Comparison of ENCODE assay signal across 10 mouse cellular contexts in genomic region chr9:121889927-121890440, GRCm38 (mm10). TPM values are rescaled to one million over a fixed set of nuclear protein-coding genes. Genes with fewer than 3 reads are reported as not detected.
DNase-seq lines count a peak whose midpoint lies in the region; ATAC-seq and TF ChIP-seq lines count a peak whose summit lies in the region.
"Had no signal": no experiment of that assay in that cellular context is flagged by ENCODE, and none has a peak within 500 bp of the region (broad histone marks: within the 10 kb centered on the region; RNA-seq: fewer than 3 reads in every experiment).

No protein-coding gene starts in this region.

- no peak for DNase-seq in kidney, adult 11 months
- peak; percentile 42 for DNase-seq in ovary, adult 18-20 months (ENCODE audit: low spot score)
- no peak for DNase-seq in ovary, postnatal 36 days (ENCODE audit: low spot score)
- peak; percentile 78 for DNase-seq in fat pad, adult 2 months (ENCODE audit: extremely low read depth, low read depth, low spot score)

- peak; percentile 43 for ATAC-seq in kidney, embryonic 14.5 days (ENCODE audit: low FRiP score, low TSS enrichment)
- ATAC-seq in megakaryocyte progenitor cell, adult 5-6 weeks (replicated peaks; ENCODE audit: poor library complexity): no peak
- ATAC-seq: forebrain, embryonic 15.5 days had no signal

- TF ChIP-seq POLR2A in myocyte (IDR thresholded peaks at IDR 0.05; ENCODE audit: insufficient read length, low read depth): no peak

- no peak overlapping the region for H3ac ChIP-seq in myocyte (ENCODE audit: control insufficient read depth, insufficient read length)

- H3K27me3 ChIP-seq in kidney, embryonic 14.5 days (ENCODE audit: control insufficient read depth, insufficient read depth, low read length): no peaks in the 10 kb centered on the region
- H3K27me3 ChIP-seq in myocyte (ENCODE audit: control insufficient read depth, insufficient read depth, insufficient read length): no peaks in the 10 kb centered on the region
- H3K27me3 ChIP-seq: forebrain, embryonic 15.5 days; liver, embryonic 15.5 days had no signal

- H3K9ac ChIP-seq in kidney, embryonic 14.5 days (ENCODE audit: low read depth, low read length): no peak overlapping the region
- H3K9ac ChIP-seq: forebrain, embryonic 15.5 days; liver, embryonic 15.5 days had no signal

- peak overlapping the region; percentile 26; the same call in 1 of the 2 replicates for H3K4me2 ChIP-seq in kidney, embryonic 14.5 days (replicated peaks; ENCODE audit: low read depth, low read length)
- H3K4me2 ChIP-seq in myocyte (ENCODE audit: low read depth): peak overlapping the region; percentile 76
- H3K4me2 ChIP-seq: forebrain, embryonic 15.5 days; liver, embryonic 15.5 days had no signal

- WGBS in kidney, embryonic 14.5 days: 58% methylated on average over 4 of the region's 4 CpGs

- H3K9me3 ChIP-seq in kidney, embryonic 14.5 days (ENCODE audit: control insufficient read depth, low read length): no peaks in the 10 kb centered on the region
- H3K9me3 ChIP-seq: forebrain, embryonic 15.5 days; liver, embryonic 15.5 days had no signal

- H3K4me1 ChIP-seq in kidney, embryonic 14.5 days (ENCODE audit: control insufficient read depth, insufficient read depth, low read length): peaks cover 13% of the 10 kb centered on the region; the same call in 1 of the 2 replicates
- H3K4me1 ChIP-seq: forebrain, embryonic 15.5 days had no signal

- no peak overlapping the region for H3K27ac ChIP-seq in kidney, embryonic 14.5 days (ENCODE audit: low read depth, low read length)
- H3K27ac ChIP-seq: forebrain, embryonic 15.5 days; liver, embryonic 15.5 days had no signal

- no peaks in the 10 kb centered on the region for H3K36me3 ChIP-seq in kidney, embryonic 14.5 days (ENCODE audit: control insufficient read depth, insufficient read depth, low read length)
- H3K36me3 ChIP-seq in myocyte (ENCODE audit: control insufficient read depth, insufficient read depth): no peaks in the 10 kb centered on the region
- H3K36me3 ChIP-seq: forebrain, embryonic 15.5 days; liver, embryonic 15.5 days had no signal

- no peak overlapping the region for H3K4me3 ChIP-seq in kidney, embryonic 14.5 days (ENCODE audit: low read length)
- no peak overlapping the region for H3K4me3 ChIP-seq in myocyte
- H3K4me3 ChIP-seq: forebrain, embryonic 15.5 days; liver, embryonic 15.5 days had no signal

- H3K79me2 ChIP-seq in myocyte (ENCODE audit: control insufficient read depth, insufficient read depth): no peaks in the 10 kb centered on the region

TF ChIP-seq in myocyte, 11 proteins besides CTCF, POLR2A, EP300 and RAD21:
- TF ChIP-seq MYOD1 (IDR thresholded peaks at IDR 0.05; ENCODE audit: control insufficient read depth in 1 of 3, insufficient read length in 2 of 3, low read depth in 2 of 3) (peak in 1 of 3 experiments; percentile 9), MYOG (IDR thresholded peaks at IDR 0.05; ENCODE audit: control insufficient read depth in 1 of 3, insufficient read depth in 1 of 3, insufficient read length in 2 of 3, low read depth in 2 of 3) (no peak), POLR2AphosphoS2 (IDR thresholded peaks at IDR 0.05; ENCODE audit: insufficient read length, low read depth) (no peak)

RNA-seq across cellular contexts. Expression of gene Ackr2, which starts 8.2 kb away (rescaled TPM):
- polyA plus RNA-seq in kidney, embryonic 14.5 days (2014; fragmentation: Nextera tagmentation; extraction: Ambion mirVana): 0.42 and 0.96 TPM in 2 replicates
- polyA plus RNA-seq in myocyte (2012; fragmentation: generic; extraction: Trizol): 0.01 TPM
- not detected in 2 replicates for total RNA-seq in megakaryocyte progenitor cell, adult 5-6 weeks (2015)
- not detected in 2 replicates for total RNA-seq in megakaryocyte progenitor cell, adult 5-6 weeks (2017)

RNA-seq across cellular contexts. Expression of gene Cyp8b1, which starts 26.1 kb away (rescaled TPM):
- polyA plus RNA-seq in kidney, embryonic 14.5 days (2014; fragmentation: Nextera tagmentation; extraction: Ambion mirVana): not detected in 2 replicates
- not detected for polyA plus RNA-seq in myocyte (2012; fragmentation: generic; extraction: Trizol)
- not detected in 2 replicates for total RNA-seq in megakaryocyte progenitor cell, adult 5-6 weeks (2015)
- total RNA-seq in megakaryocyte progenitor cell, adult 5-6 weeks (2017): not detected in 2 replicates
- total RNA-seq: heart, postnatal 10 days had no signal
- polyA plus RNA-seq: forebrain, embryonic 15.5 days had no signal

RNA-seq across cellular contexts. Expression of gene Higd1a, which starts 31.8 kb away (rescaled TPM):
- 133 and 175 TPM in 2 replicates for polyA plus RNA-seq in kidney, embryonic 14.5 days (2014; fragmentation: Nextera tagmentation; extraction: Ambion mirVana)
- 115 TPM for polyA plus RNA-seq in myocyte (2012; fragmentation: generic; extraction: Trizol)
- total RNA-seq in megakaryocyte progenitor cell, adult 5-6 weeks (2015): 89.9 and 101 TPM in 2 replicates
- 14.1 and 21.7 TPM in 2 replicates for total RNA-seq in megakaryocyte progenitor cell, adult 5-6 weeks (2017)

RNA-seq across cellular contexts. Expression of gene Ccdc13, which starts 50.7 kb away (rescaled TPM):
- polyA plus RNA-seq in kidney, embryonic 14.5 days (2014; fragmentation: Nextera tagmentation; extraction: Ambion mirVana): 0.16 and 0.69 TPM in 2 replicates
- polyA plus RNA-seq in myocyte (2012; fragmentation: generic; extraction: Trizol): 0.01 TPM
- 0.42 TPM in 1 of 2 replicates, not detected in the other for total RNA-seq in megakaryocyte progenitor cell, adult 5-6 weeks (2015)
- not detected in 2 replicates for total RNA-seq in megakaryocyte progenitor cell, adult 5-6 weeks (2017)
- total RNA-seq: heart, postnatal 10 days had no signal
- polyA plus RNA-seq: liver, embryonic 15.5 days had no signal

Comparison
In these comparisons a context has a peak if more than half of its experiments do, and no peak if none do; other contexts are left out.
1. DNase-seq: peak in ovary, adult 18-20 months (single experiment) and fat pad, adult 2 months (single experiment); none in kidney, adult 11 months (single experiment) and ovary, postnatal 36 days (single experiment).